Mouse (Mus musculus) embryonic fibroblast, embryonic 13.5 days (primary cell): Measurements from ENCODE around the gene Ccdc28a.

Experiments
- CTCF ChIP-seq: IDR thresholded peaks from 2 replicates; pipeline ENCODE4 v1.5.1; 2011; ENCODE audit warnings: mild to moderate bottlenecking, control low read depth, low read length, moderate library complexity, borderline replicate concordance; ENCODE audit not compliant: insufficient read depth
- POLR2A ChIP-seq: IDR thresholded peaks from 2 replicates; pipeline ENCODE4 v1.6.1; 2011; ENCODE audit warnings: low read depth, mild to moderate bottlenecking, control low read depth, low read length, moderate library complexity

DNA sequence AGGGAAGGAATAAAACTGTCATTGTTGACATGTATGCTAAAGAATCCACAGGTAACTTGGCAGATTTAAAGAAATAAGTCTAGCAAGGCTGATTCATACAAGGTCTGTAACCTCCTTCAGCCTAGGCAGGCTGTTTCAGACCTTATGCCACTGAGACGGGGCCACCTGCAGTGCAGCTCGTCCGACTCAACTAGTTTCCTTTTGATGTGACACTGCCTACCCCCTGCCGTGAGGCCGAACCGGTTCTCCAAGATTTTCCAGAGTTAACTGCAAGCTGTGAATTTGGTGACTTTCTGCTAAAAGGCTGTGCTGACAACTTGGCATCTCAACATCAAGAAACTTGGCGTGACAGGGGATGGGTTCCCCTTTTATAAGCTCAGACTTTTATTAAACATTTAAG lies 30.7 kb downstream of the Ccdc28a start:
- TF ChIP-seq CTCF (no peak), POLR2A (no peak)
